Mouse (Mus musculus) CH12.LX (cell line): ENCODE data around the gene Bhlhe41. TPM values are rescaled to one million over a fixed set of nuclear protein-coding genes. Genes with fewer than 3 reads are reported as not detected.

Source experiments
- DNase-seq: peaks from one replicate; pipeline ENCODE4 v3.0.0-alpha.2; 2013; ENCODE audit errors: extremely low read depth
- H3K27ac ChIP-seq: 2 replicates; pipeline ENCODE4 v1.5.1; 2012; ENCODE audit warnings: low read depth, mild to moderate bottlenecking, control low read depth, moderate library complexity; ENCODE audit not compliant: insufficient read depth
- H3K27me3 ChIP-seq: replicated peaks from 2 replicates; pipeline ENCODE3; 2012; ENCODE audit warnings: inconsistent platforms
- H3K36me3 ChIP-seq, 2 experiments: replicated peaks in 1 of 2; 2 replicates each; pipeline versions ENCODE3 to v1.6.1; 2012; ENCODE audit warnings: inconsistent platforms in 1 of 2, low read length in 1 of 2, mild to moderate bottlenecking in 1 of 2, mixed read lengths in 1 of 2, moderate library complexity in 1 of 2; ENCODE audit not compliant: control insufficient read depth in 1 of 2, insufficient read depth in 1 of 2
- H3K4me1 ChIP-seq, 2 experiments: 2 replicates each; pipeline ENCODE4 v1.6.1; 2012; ENCODE audit warnings: inconsistent platforms in 1 of 2, moderate library complexity in 1 of 2; ENCODE audit not compliant: insufficient read depth in 2 of 2, control insufficient read depth in 1 of 2
- H3K4me2 ChIP-seq: 2 replicates; pipeline ENCODE4 v1.6.1; 2012; ENCODE audit warnings: low read depth, mild to moderate bottlenecking, control low read depth; ENCODE audit not compliant: poor library complexity, insufficient read depth, severe bottlenecking
- H3K4me3 ChIP-seq, 3 experiments: fragments of 150-350 bp in 1 of 3; sonication (generic) in 1 of 3; replicated peaks in 1 of 3; 2 replicates each; pipeline versions ENCODE3 to v1.5.1; 2011 to 2012; ENCODE audit warnings: low read depth in 2 of 3, low read length in 2 of 3, mild to moderate bottlenecking in 2 of 3, moderate library complexity in 2 of 3, control low read depth in 1 of 3, improper control_type of control experiment in 1 of 3, inconsistent platforms in 1 of 3, mixed read lengths in 1 of 3; ENCODE audit not compliant: poor library complexity in 1 of 3
- H3K79me2 ChIP-seq: replicated peaks from 2 replicates; pipeline ENCODE4 v1.6.1; 2012; ENCODE audit warnings: mild to moderate bottlenecking, moderate library complexity; ENCODE audit not compliant: control insufficient read depth, poor library complexity, insufficient read depth, severe bottlenecking; ENCODE audit errors: extremely low read depth
- H3K9ac ChIP-seq: 2 replicates; pipeline ENCODE4 v1.6.1; 2012; ENCODE audit warnings: low read depth, mild to moderate bottlenecking, control low read depth, moderate library complexity; ENCODE audit not compliant: insufficient read depth
- H3K9me3 ChIP-seq: replicated peaks from 2 replicates; pipeline ENCODE3; 2012; ENCODE audit warnings: low read length, inconsistent platforms, mixed read lengths
- CHD2 ChIP-seq: IDR thresholded peaks from 2 replicates; pipeline ENCODE4 v1.6.1; 2011; ENCODE audit warnings: low read length, improper control_type of control experiment
- CTCF ChIP-seq, 2 experiments: IDR thresholded peaks in 1 of 2; conservative IDR thresholded peaks in 1 of 2; 2 replicates each; pipeline ENCODE4 v1.5.1; 2011 to 2012; ENCODE audit warnings: low read depth in 2 of 2, low read length in 2 of 2, improper control_type of control experiment in 1 of 2, inconsistent platforms in 1 of 2, mild to moderate bottlenecking in 1 of 2, moderate library complexity in 1 of 2
- E2F4 ChIP-seq: IDR thresholded peaks from 2 replicates; pipeline ENCODE4 v1.6.1; 2011; ENCODE audit warnings: low read depth, low read length, improper control_type of control experiment; ENCODE audit not compliant: insufficient replicate concordance
- GABPA ChIP-seq: IDR thresholded peaks from 2 replicates; pipeline ENCODE4 v1.6.1; 2012; ENCODE audit warnings: low read depth, low read length, improper control_type of control experiment, inconsistent platforms; ENCODE audit not compliant: insufficient replicate concordance
- IRF4 ChIP-seq: IDR thresholded peaks from 2 replicates; pipeline ENCODE4 v1.6.1; 2014; ENCODE audit warnings: low read depth, mild to moderate bottlenecking, inconsistent platforms, low read length, improper control_type of control experiment
- JUN ChIP-seq: IDR thresholded peaks from 2 replicates; pipeline ENCODE4 v1.6.1; 2011; ENCODE audit warnings: low read depth, mild to moderate bottlenecking, low read length, improper control_type of control experiment, moderate library complexity; ENCODE audit not compliant: insufficient read depth
- KAT2A ChIP-seq: IDR thresholded peaks from 2 replicates; pipeline ENCODE4 v1.6.1; 2012; ENCODE audit warnings: low read length, improper control_type of control experiment, inconsistent platforms; ENCODE audit not compliant: insufficient replicate concordance
- MAFK ChIP-seq: IDR thresholded peaks from 2 replicates; pipeline ENCODE4 v1.6.1; 2011; ENCODE audit warnings: low read length, improper control_type of control experiment; ENCODE audit not compliant: insufficient replicate concordance
- MEF2A ChIP-seq: IDR thresholded peaks from 2 replicates; pipeline ENCODE4 v1.6.1; 2014; ENCODE audit warnings: low read depth, mild to moderate bottlenecking, inconsistent platforms, low read length, improper control_type of control experiment, borderline replicate concordance
- MXI1 ChIP-seq: IDR thresholded peaks from 2 replicates; pipeline ENCODE4 v1.6.1; 2011; ENCODE audit warnings: mild to moderate bottlenecking, low read depth, low read length, improper control_type of control experiment
- NRF1 ChIP-seq: IDR thresholded peaks from 2 replicates; pipeline ENCODE4 v1.6.1; 2014; ENCODE audit warnings: low read depth, mild to moderate bottlenecking, inconsistent platforms, low read length, improper control_type of control experiment, moderate library complexity
- RAD21 ChIP-seq: IDR thresholded peaks from 2 replicates; pipeline ENCODE4 v1.6.1; 2011; ENCODE audit warnings: low read depth, mild to moderate bottlenecking, low read length, improper control_type of control experiment, moderate library complexity
- TBP ChIP-seq: conservative IDR thresholded peaks from 2 replicates; pipeline ENCODE4 v1.6.1; 2011; ENCODE audit warnings: low read depth, low read length, improper control_type of control experiment
- TCF12 ChIP-seq: IDR thresholded peaks from 2 replicates; pipeline ENCODE4 v1.6.1; 2014; ENCODE audit warnings: low read depth, mild to moderate bottlenecking, inconsistent platforms, low read length, improper control_type of control experiment
- USF1 ChIP-seq: IDR thresholded peaks from 2 replicates; pipeline ENCODE4 v1.6.1; 2014; ENCODE audit warnings: low read depth, mild to moderate bottlenecking, inconsistent platforms, low read length, improper control_type of control experiment
- ZC3H11A ChIP-seq: IDR thresholded peaks from 2 replicates; pipeline ENCODE4 v1.6.1; 2012; ENCODE audit warnings: low read depth, mild to moderate bottlenecking, inconsistent platforms, low read length, improper control_type of control experiment
- ZMIZ1 ChIP-seq: IDR thresholded peaks from 2 replicates; pipeline ENCODE4 v1.6.1; 2012; ENCODE audit warnings: low read depth, mild to moderate bottlenecking, inconsistent platforms, low read length, improper control_type of control experiment
- dilution Hi-C: fragments of 300-500 bp; cut with MboI; formaldehyde crosslinking; loops from 2 replicates; pipeline ENCODE4 v1.14.3; 2020; ENCODE audit warnings: low sequenced_read_pairs; ENCODE audit not compliant: extremely low pct_unique_long_range_greater_than_20kb, extremely low pct_ligation_motif_present
- in situ Hi-C: fragments of 300-500 bp; cut with MboI; formaldehyde crosslinking; loops from 3 replicates; pipeline ENCODE4 v1.14.3; 2019; ENCODE audit warnings: low sequenced_read_pairs, low pct_ligation_motif_present, low pct_unique_long_range_greater_than_20kb, mixed read lengths
- polyA plus RNA-seq: library from polyadenylated mRNA; unstranded; fragments of >175 nt; gene quantifications from 2 replicates; pipeline ENCODE4 v1.2.1, GENCODE M21; 2012; ENCODE audit warnings: low read depth; ENCODE audit not compliant: insufficient read length
- total RNA-seq, 2 experiments: library from RNA; depleted of rRNA; stranded (reverse); fragments of 300-350 nt in 1 of 2; fragments of >200 nt in 1 of 2; gene quantifications; 2 replicates each; pipeline ENCODE4 v1.2.3; 2012 to 2014

The Bhlhe41 gene
- total and polyA plus RNA-seq, 3 experiments = 12.5 to 105 (median 12.6) TPM

GRCm38 (mm10) chr6:145865886-145866851 is 811 bp upstream of the Bhlhe41 start (continued):
- peak; percentile 20; the same call in 1 of the 2 replicates for TF ChIP-seq ZMIZ1
- TF ChIP-seq CTCF (conservative IDR thresholded peaks at IDR 0.05 in 1 of 2, IDR thresholded peaks at IDR 0.05 in 1 of 2; ENCODE audit: low read depth in 2 of 2, low read length in 2 of 2) = no peak
- TF ChIP-seq MXI1 = peak; percentile 42
- TF ChIP-seq E2F4 = no peak; the same call in 1 of the 2 replicates

DNA sequence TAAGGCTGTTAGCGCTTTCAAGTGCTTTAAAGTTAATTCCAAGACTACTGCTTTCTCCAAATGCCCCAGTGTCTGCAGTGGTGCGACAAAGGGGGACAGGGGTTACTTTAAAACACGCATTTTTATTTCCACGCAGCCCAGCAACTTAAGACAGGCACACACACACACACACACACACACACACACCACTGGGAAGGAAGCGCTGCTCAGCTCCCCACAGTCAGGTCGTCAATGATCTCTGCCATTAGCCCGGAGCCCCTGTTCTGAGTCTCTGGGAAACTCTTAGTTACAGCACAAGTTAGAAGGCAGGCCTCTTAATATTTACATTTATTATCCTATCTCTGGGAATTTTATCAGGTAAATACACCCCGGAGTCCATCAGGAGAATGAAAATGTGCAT is 1.2 kb downstream of the Bhlhe41 start:
- DNase-seq = no peak
- H3K9ac ChIP-seq = peak overlapping the region; percentile 67
- no peaks in the 10 kb centered on the region for H3K27me3 ChIP-seq
- peaks cover 49% of the 10 kb centered on the region for H3K79me2 ChIP-seq
- in situ Hi-C loops (no loop called here), dilution Hi-C loops (no loop called here)
- H3K4me2 ChIP-seq = peak overlapping the region; percentile 70
- TF ChIP-seq TCF12 (no peak), MEF2A (no peak), CHD2 (no peak), KAT2A (no peak), ZC3H11A (no peak), GABPA (no peak), JUN (no peak), TBP (no peak), IRF4 (no peak), USF1 (no peak), MAFK (no peak), NRF1 (no peak), RAD21 (no peak), MXI1 (no peak)
- peaks cover 0 to 30% of the 10 kb centered on the region in 2 experiments for H3K36me3 ChIP-seq
- H3K27ac ChIP-seq = peak overlapping the region; percentile 88
- H3K9me3 ChIP-seq = no peaks in the 10 kb centered on the region
- H3K4me3 ChIP-seq = peak overlapping the region; percentile 75 to 92 (median 82)
- peaks cover 2 to 27% of the 10 kb centered on the region in 2 experiments; a peak in 3 of 4 replicates for H3K4me1 ChIP-seq
